8 mouse cellular contexts compared by ENCODE assay signal in genomic region chr9:107629411-107629730, GRCm38 (mm10). TPM values are rescaled to one million over a fixed set of nuclear protein-coding genes. Genes with fewer than 3 reads are reported as not detected.
DNase-seq lines count a peak whose midpoint lies in the region; ATAC-seq and TF ChIP-seq lines count a peak whose summit lies in the region.
"Had no signal": no experiment of that assay in that cellular context is flagged by ENCODE, and none has a peak within 500 bp of the region (broad histone marks: within the 10 kb centered on the region; RNA-seq: fewer than 3 reads in every experiment).

No protein-coding gene starts in this region.

- no peak for ATAC-seq in lung, postnatal 0 days
- ATAC-seq in forebrain, embryonic 12.5 days (ENCODE audit: low FRiP score) = no peak
- ATAC-seq in liver, embryonic 11.5 days (replicated peaks; ENCODE audit: low FRiP score) = no peak

- H3K4me2 ChIP-seq in lung, postnatal 0 days (replicated peaks; ENCODE audit: low read depth, low read length) = peak overlapping the region; percentile 27
- H3K4me2 ChIP-seq in forebrain, embryonic 12.5 days = peak overlapping the region; percentile 99
- peak overlapping the region; percentile 50 for H3K4me2 ChIP-seq in liver, embryonic 11.5 days

- peaks cover 55% of the 10 kb centered on the region for H3K4me1 ChIP-seq in lung, postnatal 0 days (ENCODE audit: insufficient read depth, low read depth, low read length)
- peaks cover 76% of the 10 kb centered on the region for H3K4me1 ChIP-seq in lung, adult 2 months (ENCODE audit: control insufficient read depth, insufficient read depth, low read length)
- peaks cover 97% of the 10 kb centered on the region for H3K4me1 ChIP-seq in forebrain, embryonic 12.5 days
- peaks cover 77% of the 10 kb centered on the region for H3K4me1 ChIP-seq in liver, embryonic 11.5 days (replicated peaks; ENCODE audit: control insufficient read depth, insufficient read depth, low read length)

- H3K27ac ChIP-seq in lung, postnatal 0 days (ENCODE audit: low read length) = peak overlapping the region; percentile 86
- peak overlapping the region; percentile 100 for H3K27ac ChIP-seq in forebrain, embryonic 12.5 days
- H3K27ac ChIP-seq in liver, embryonic 11.5 days (ENCODE audit: low read depth, low read length) = peak overlapping the region; percentile 74; the same call in 1 of the 2 replicates

- TF ChIP-seq CTCF in lung, postnatal 0 days (IDR thresholded peaks at IDR 0.05) = no peak
- no peak for TF ChIP-seq CTCF in lung, adult 2 months (IDR thresholded peaks at IDR 0.05; ENCODE audit: insufficient read depth, low read length)

- H3K9ac ChIP-seq in lung, postnatal 0 days (replicated peaks; ENCODE audit: low read depth) = peak overlapping the region; percentile 1; the same call in 1 of the 2 replicates
- peak overlapping the region; percentile 68 for H3K9ac ChIP-seq in forebrain, embryonic 12.5 days
- peak overlapping the region; percentile 38 for H3K9ac ChIP-seq in liver, embryonic 11.5 days (ENCODE audit: low read depth, low read length)

- H3K36me3 ChIP-seq in lung, postnatal 0 days (ENCODE audit: insufficient read depth, low read length) = 0 out of 2 replicates have a peak, but pooled peaks cover 4% of the 10 kb centered on the region
- peaks cover 27% of the 10 kb centered on the region for H3K36me3 ChIP-seq in forebrain, embryonic 12.5 days (replicated peaks)
- peaks cover 8% of the 10 kb centered on the region; the same call in 1 of the 2 replicates for H3K36me3 ChIP-seq in liver, embryonic 11.5 days (ENCODE audit: control insufficient read depth, insufficient read depth, low read length)

- 37% methylated on average over 4 of the region's 4 CpGs for WGBS in lung, postnatal 0 days
- 14% methylated on average over 4 of the region's 4 CpGs for WGBS in lung, adult 2 months
- 20% methylated on average over 4 of the region's 4 CpGs for WGBS in forebrain, embryonic 12.5 days
- 15% methylated on average over 4 of the region's 4 CpGs for WGBS in liver, embryonic 11.5 days

- H3K27me3 ChIP-seq in lung, postnatal 0 days (replicated peaks; ENCODE audit: insufficient read depth, low read length) = no peaks in the 10 kb centered on the region
- no peaks in the 10 kb centered on the region for H3K27me3 ChIP-seq in forebrain, embryonic 12.5 days
- H3K27me3 ChIP-seq in liver, embryonic 11.5 days (replicated peaks; ENCODE audit: control insufficient read depth, insufficient read depth, low read length) = no peaks in the 10 kb centered on the region

- no peak for TF ChIP-seq EP300 in lung, postnatal 0 days (IDR thresholded peaks at IDR 0.05)

- DNase-seq in lung, postnatal 0 days (ENCODE audit: low spot score) = no peak
- DNase-seq in lung, adult 2 months = no peak
- no peak for DNase-seq in liver, embryonic 11.5 days (ENCODE audit: low spot score)
- peak; percentile 31 for DNase-seq in thymus, postnatal 0 days (ENCODE audit: low spot score)
- no peak for DNase-seq in layer of hippocampus, adult 18-20 months (ENCODE audit: low spot score in 2 of 2)
- no peak for DNase-seq in MN1 (ENCODE audit: low spot score)

- no peaks in the 10 kb centered on the region for H3K9me3 ChIP-seq in lung, postnatal 0 days (ENCODE audit: low read length)
- H3K9me3 ChIP-seq in forebrain, embryonic 12.5 days = no peaks in the 10 kb centered on the region
- no peaks in the 10 kb centered on the region for H3K9me3 ChIP-seq in liver, embryonic 11.5 days (ENCODE audit: control insufficient read depth, low read length)

- H3K4me3 ChIP-seq in lung, postnatal 0 days (ENCODE audit: low read depth, low read length) = no peak overlapping the region
- H3K4me3 ChIP-seq in lung, adult 2 months (replicated peaks; ENCODE audit: extremely low read depth, low read depth, low read length) = no peak overlapping the region
- no peak overlapping the region; the same call in 1 of the 2 replicates for H3K4me3 ChIP-seq in forebrain, embryonic 12.5 days (replicated peaks)
- H3K4me3 ChIP-seq in liver, embryonic 11.5 days (ENCODE audit: low read depth, low read length) = peak overlapping the region; percentile 14; the same call in 1 of the 2 replicates

- TF ChIP-seq POLR2A in lung, adult 2 months (IDR thresholded peaks at IDR 0.05; ENCODE audit: borderline replicate concordance, extremely low read depth, low read depth, low read length) = no peak

RNA-seq across cellular contexts. Expression of gene Gnai2, which starts 5.8 kb away (rescaled TPM):
- 414 and 417 TPM in 2 replicates for polyA plus RNA-seq in lung, postnatal 0 days (2015; fragmentation: Nextera tagmentation; extraction: Ambion mirVana)
- 844 and 991 TPM in 2 replicates for polyA plus RNA-seq in lung, adult 2 months (2012; rRNA removed)
- polyA plus RNA-seq in forebrain, embryonic 12.5 days (2016; fragmentation: Nextera tagmentation; extraction: Ambion mirVana) = 570 and 587 TPM in 2 replicates
- polyA plus RNA-seq in liver, embryonic 11.5 days (2014; fragmentation: Nextera tagmentation; extraction: Ambion mirVana) = 217 and 233 TPM in 2 replicates
- polyA plus RNA-seq in thymus, postnatal 0 days (2015; fragmentation: Nextera tagmentation; extraction: Ambion mirVana) = 466 and 479 TPM in 2 replicates
- total RNA-seq in layer of hippocampus, adult 18-20 months (2021) = 100 to 1,000 TPM; 228 to 231 TPM

RNA-seq across cellular contexts. Expression of gene Sema3b, which starts 20.3 kb away (rescaled TPM):
- polyA plus RNA-seq in lung, postnatal 0 days (2015; fragmentation: Nextera tagmentation; extraction: Ambion mirVana) = 31.9 and 34.3 TPM in 2 replicates
- 81.0 and 95.6 TPM in 2 replicates for polyA plus RNA-seq in lung, adult 2 months (2012; rRNA removed)
- 1.7 and 2.6 TPM in 2 replicates for polyA plus RNA-seq in forebrain, embryonic 12.5 days (2016; fragmentation: Nextera tagmentation; extraction: Ambion mirVana)
- 0.63 and 0.79 TPM in 2 replicates for polyA plus RNA-seq in liver, embryonic 11.5 days (2014; fragmentation: Nextera tagmentation; extraction: Ambion mirVana)
- polyA plus RNA-seq in thymus, postnatal 0 days (2015; fragmentation: Nextera tagmentation; extraction: Ambion mirVana) = 1.4 and 1.8 TPM in 2 replicates
- 1 to 10 TPM; 1.5 to 2.5 TPM for total RNA-seq in layer of hippocampus, adult 18-20 months (2021)
- total RNA-seq: common myeloid progenitor, adult 5-6 weeks had no signal

RNA-seq across cellular contexts. Expression of gene Slc38a3, which starts 40.0 kb away (rescaled TPM):
- polyA plus RNA-seq in lung, postnatal 0 days (2015; fragmentation: Nextera tagmentation; extraction: Ambion mirVana) = 0.51 and 0.81 TPM in 2 replicates
- 1.8 and 16.1 TPM in 2 replicates for polyA plus RNA-seq in lung, adult 2 months (2012; rRNA removed)
- polyA plus RNA-seq in forebrain, embryonic 12.5 days (2016; fragmentation: Nextera tagmentation; extraction: Ambion mirVana) = 8.5 and 10.6 TPM in 2 replicates
- 3.9 and 4.0 TPM in 2 replicates for polyA plus RNA-seq in liver, embryonic 11.5 days (2014; fragmentation: Nextera tagmentation; extraction: Ambion mirVana)
- polyA plus RNA-seq in thymus, postnatal 0 days (2015; fragmentation: Nextera tagmentation; extraction: Ambion mirVana) = 0.60 and 1.1 TPM in 2 replicates
- 10 to 100 TPM; 57.8 to 62.6 TPM for total RNA-seq in layer of hippocampus, adult 18-20 months (2021)
- total RNA-seq: common myeloid progenitor, adult 5-6 weeks had no signal

RNA-seq across cellular contexts. Expression of gene Ifrd2, which starts 41.9 kb away (rescaled TPM):
- 22.4 and 24.1 TPM in 2 replicates for polyA plus RNA-seq in lung, postnatal 0 days (2015; fragmentation: Nextera tagmentation; extraction: Ambion mirVana)
- 41.5 and 41.8 TPM in 2 replicates for polyA plus RNA-seq in lung, adult 2 months (2012; rRNA removed)
- 22.1 and 26.3 TPM in 2 replicates for polyA plus RNA-seq in forebrain, embryonic 12.5 days (2016; fragmentation: Nextera tagmentation; extraction: Ambion mirVana)
- polyA plus RNA-seq in liver, embryonic 11.5 days (2014; fragmentation: Nextera tagmentation; extraction: Ambion mirVana) = 219 and 230 TPM in 2 replicates
- 43.6 and 48.7 TPM in 2 replicates for polyA plus RNA-seq in thymus, postnatal 0 days (2015; fragmentation: Nextera tagmentation; extraction: Ambion mirVana)
- 10 to 100 TPM; 12.5 to 13.2 TPM for total RNA-seq in layer of hippocampus, adult 18-20 months (2021)

RNA-seq across cellular contexts. Expression of gene Hyal3, which starts 48.8 kb away (rescaled TPM):
- 1.7 and 2.2 TPM in 2 replicates for polyA plus RNA-seq in lung, postnatal 0 days (2015; fragmentation: Nextera tagmentation; extraction: Ambion mirVana)
- polyA plus RNA-seq in lung, adult 2 months (2012; rRNA removed) = 1.7 and 1.8 TPM in 2 replicates
- polyA plus RNA-seq in forebrain, embryonic 12.5 days (2016; fragmentation: Nextera tagmentation; extraction: Ambion mirVana) = 0.80 and 1.2 TPM in 2 replicates
- polyA plus RNA-seq in liver, embryonic 11.5 days (2014; fragmentation: Nextera tagmentation; extraction: Ambion mirVana) = 1.0 and 1.5 TPM in 2 replicates
- polyA plus RNA-seq in thymus, postnatal 0 days (2015; fragmentation: Nextera tagmentation; extraction: Ambion mirVana) = 0.90 and 1.2 TPM in 2 replicates
- total RNA-seq in layer of hippocampus, adult 18-20 months (2021) = 1 to 10 TPM; 1.1 to 1.4 TPM

Comparison
In these comparisons a context has a peak if more than half of its experiments do, and no peak if none do; other contexts are left out.
1. H3K4me2 ChIP-seq: peak in every context shown above with its lines; median percentile 99 in forebrain, embryonic 12.5 days; 50 in liver, embryonic 11.5 days; 27 in lung, postnatal 0 days.
2. H3K9ac ChIP-seq: peak in every context shown above with its lines; median percentile 68 in forebrain, embryonic 12.5 days; 38 in liver, embryonic 11.5 days; 1 in lung, postnatal 0 days.